1 mouse cellular context compared by ENCODE assay signal in the genomic region with DNA sequence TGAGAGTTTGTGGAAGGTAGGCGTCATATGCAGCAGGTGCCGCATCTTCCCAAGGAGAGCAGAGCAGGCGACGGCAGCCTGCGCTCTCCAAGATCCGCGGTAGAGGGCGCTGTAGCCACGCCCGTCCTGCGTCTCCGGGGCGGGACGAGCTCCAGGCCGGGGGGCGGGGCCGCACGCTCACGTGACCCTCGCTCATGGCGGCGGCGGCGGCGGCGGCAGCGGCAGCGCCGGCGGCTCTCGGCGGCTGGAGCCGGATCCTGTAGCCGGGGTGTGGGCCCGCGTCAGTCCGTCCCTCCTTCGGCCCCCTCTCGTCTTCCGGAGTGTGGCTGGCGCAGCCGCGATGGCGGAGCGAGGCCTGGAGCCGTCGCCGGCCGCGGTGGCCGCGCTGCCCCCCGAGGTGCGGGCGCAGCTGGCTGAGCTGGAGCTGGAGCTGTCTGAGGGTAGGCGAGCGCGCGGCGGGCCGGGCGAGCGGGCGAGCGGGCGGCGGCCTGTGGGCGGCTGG.
TF ChIP-seq lines count a peak whose summit lies in the region.

A gene (plus strand): TSS at position 195 of the 502 bp plus-strand sequence.

TF ChIP-seq in CH12.LX, 34 proteins besides CTCF, POLR2A, EP300 and RAD21 (continued from another document):
- TF ChIP-seq BHLHE40 (IDR thresholded peaks at IDR 0.05; ENCODE audit: low read depth, low read length) (peak; percentile 93), ZNF384 (IDR thresholded peaks at IDR 0.05; ENCODE audit: low read depth, low read length) (no peak), JUND (conservative IDR thresholded peaks at IDR 0.05; ENCODE audit: low read depth, low read length) (no peak), TCF12 (IDR thresholded peaks at IDR 0.05; ENCODE audit: low read depth, low read length) (peak; percentile 79), MEF2A (IDR thresholded peaks at IDR 0.05; ENCODE audit: borderline replicate concordance, low read depth, low read length) (peak; percentile 70; the same call in 1 of the 2 replicates), NELFE (IDR thresholded peaks at IDR 0.05; ENCODE audit: low read depth, low read length) (peak; percentile 69), SMC3 (IDR thresholded peaks at IDR 0.05; ENCODE audit: low read depth, low read length) (peak; percentile 95)
